Mouse (Mus musculus): ENCODE measurements around the gene Map3k1. TPM values are rescaled to one million over a fixed set of nuclear protein-coding genes. Genes with fewer than 3 reads are reported as not detected.

Gene Map3k1
- total and polyA plus RNA-seq, 2 experiments from 2014 or later = 9.7 TPM

DNA sequence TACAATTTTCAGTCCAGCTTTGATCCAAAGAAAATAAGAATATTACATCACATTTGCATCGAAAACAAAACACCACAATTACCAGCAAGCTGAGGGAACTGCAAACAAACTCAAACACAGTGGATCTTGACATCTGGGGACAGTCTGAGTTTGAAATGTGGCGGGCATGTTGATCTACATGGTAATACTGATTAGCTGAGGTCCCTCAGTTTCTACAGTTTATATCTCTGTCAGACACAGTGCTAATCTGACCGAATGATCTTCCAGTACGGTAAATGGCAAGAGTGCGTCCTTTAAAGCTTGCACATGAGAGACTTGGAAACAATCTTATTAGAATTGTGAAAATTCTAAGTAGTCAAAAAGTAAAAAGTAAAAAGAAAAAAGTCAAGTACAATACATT lies 62.0 kb downstream of the Map3k1 start:
- no peak overlapping the region for H3K4me3 ChIP-seq (ENCODE audit: low read depth, low read length)
- DNase-seq (ENCODE audit: low spot score) (no peak), ATAC-seq (ENCODE audit: insufficient read depth, low read depth) (no peak)
- H3K9me3 ChIP-seq (replicated peaks; ENCODE audit: control insufficient read depth, low read length) = no peaks in the 10 kb centered on the region
- TF ChIP-seq EP300 (IDR thresholded peaks at IDR 0.05; ENCODE audit: low read depth) (no peak), CTCF (IDR thresholded peaks at IDR 0.05; ENCODE audit: low read depth) (no peak)
- H3K4me2 ChIP-seq (ENCODE audit: low read depth, low read length) = no peak overlapping the region
- H3K9ac ChIP-seq (replicated peaks; ENCODE audit: low read depth, low read length) = no peak overlapping the region
- 95% methylated on average over 5 of the region's 5 CpGs for WGBS
- H3K36me3 ChIP-seq (replicated peaks; ENCODE audit: control insufficient read depth, insufficient read depth, low read length) = peaks cover 50% of the 10 kb centered on the region
- no peaks in the 10 kb centered on the region for H3K27me3 ChIP-seq (ENCODE audit: control insufficient read depth, insufficient read depth, low read length)
- no peaks in the 10 kb centered on the region for H3K4me1 ChIP-seq (ENCODE audit: control insufficient read depth, insufficient read depth)
- H3K27ac ChIP-seq (ENCODE audit: low read depth) = no peak overlapping the region

- no peak for ATAC-seq (ENCODE audit: insufficient read depth, low read depth)
- 69% methylated on average over 7 of the region's 7 CpGs for WGBS
- Histone ChIP-seq H3K36me3 (replicated peaks; ENCODE audit: control insufficient read depth, insufficient read depth, low read length) (peaks cover 33% of the 10 kb centered on the region), H3K4me1 (ENCODE audit: control insufficient read depth, insufficient read depth) (no peaks in the 10 kb centered on the region), H3K27ac (ENCODE audit: low read depth) (no peak overlapping the region), H3K4me2 (ENCODE audit: low read depth, low read length) (no peak overlapping the region), H3K4me3 (ENCODE audit: low read depth, low read length) (no peak overlapping the region), H3K27me3 (ENCODE audit: control insufficient read depth, insufficient read depth, low read length) (no peaks in the 10 kb centered on the region), H3K9me3 (replicated peaks; ENCODE audit: control insufficient read depth, low read length) (no peaks in the 10 kb centered on the region), H3K9ac (replicated peaks; ENCODE audit: low read depth, low read length) (no peak overlapping the region)
- TF ChIP-seq EP300 (IDR thresholded peaks at IDR 0.05; ENCODE audit: low read depth) (no peak), CTCF (IDR thresholded peaks at IDR 0.05; ENCODE audit: low read depth) (no peak)
- DNase-seq (ENCODE audit: low spot score) = no peak
Measured at GRCm38 (mm10) chr13:111745216-111745615, 63.6 kb downstream of the Map3k1 start.

DNA sequence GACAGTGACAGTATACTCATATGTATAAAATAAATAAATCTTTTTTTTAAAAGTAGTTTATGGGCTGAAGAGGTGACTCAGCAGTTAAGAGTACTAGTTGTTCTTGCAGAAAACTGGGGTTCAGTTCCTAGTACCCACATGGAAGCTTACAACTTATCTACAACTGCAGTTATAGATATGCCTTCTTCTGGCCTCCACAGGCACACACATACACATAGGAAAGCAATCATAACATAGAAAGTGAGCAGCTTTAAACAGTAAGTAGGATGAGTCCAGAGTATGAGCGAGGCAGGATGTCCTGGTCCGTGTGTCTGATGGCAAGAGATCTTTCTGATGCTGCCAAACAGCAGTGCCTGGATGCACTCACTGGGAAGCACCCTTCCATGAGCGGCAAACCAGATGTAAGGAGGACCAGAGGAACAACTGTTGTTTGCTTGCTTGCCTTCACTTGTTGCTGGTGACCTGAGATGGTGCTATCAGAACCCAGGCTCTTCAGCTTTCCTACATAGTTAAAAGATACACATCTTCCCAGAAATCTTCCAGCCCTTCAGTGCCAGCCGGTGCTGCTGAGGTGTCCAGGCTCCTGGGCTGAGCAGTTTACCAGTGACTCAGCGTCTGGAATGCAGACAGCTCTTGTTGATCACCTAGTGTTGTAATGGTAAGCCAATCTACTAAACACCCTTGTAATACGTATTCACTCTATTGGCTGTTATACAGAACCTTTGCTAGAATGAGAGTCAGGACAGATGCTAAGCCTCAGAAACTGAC lies 64.4 kb downstream of the Map3k1 start:
- no peaks in the 10 kb centered on the region for H3K27me3 ChIP-seq (ENCODE audit: control insufficient read depth, insufficient read depth, low read length)
- H3K4me1 ChIP-seq (ENCODE audit: control insufficient read depth, insufficient read depth) = no peaks in the 10 kb centered on the region
- H3K4me2 ChIP-seq (ENCODE audit: low read depth, low read length) = no peak overlapping the region
- peaks cover 25% of the 10 kb centered on the region for H3K36me3 ChIP-seq (replicated peaks; ENCODE audit: control insufficient read depth, insufficient read depth, low read length)
- no peak overlapping the region for H3K4me3 ChIP-seq (ENCODE audit: low read depth, low read length)
- no peak for DNase-seq (ENCODE audit: low spot score)
- H3K27ac ChIP-seq (ENCODE audit: low read depth) = no peak overlapping the region
- H3K9ac ChIP-seq (replicated peaks; ENCODE audit: low read depth, low read length) = no peak overlapping the region
- WGBS = 51% methylated on average over 6 of the region's 6 CpGs
- no peak for TF ChIP-seq EP300 (IDR thresholded peaks at IDR 0.05; ENCODE audit: low read depth)
- TF ChIP-seq CTCF (IDR thresholded peaks at IDR 0.05; ENCODE audit: low read depth) = no peak
- H3K9me3 ChIP-seq (replicated peaks; ENCODE audit: control insufficient read depth, low read length) = no peaks in the 10 kb centered on the region
- no peak for ATAC-seq (ENCODE audit: insufficient read depth, low read depth)

- no peak overlapping the region for H3K27ac ChIP-seq (ENCODE audit: low read depth)
- H3K4me1 ChIP-seq (ENCODE audit: control insufficient read depth, insufficient read depth) = no peaks in the 10 kb centered on the region
- 0 out of 2 replicates have a peak, but pooled peaks cover 4% of the 10 kb centered on the region for H3K36me3 ChIP-seq (replicated peaks; ENCODE audit: control insufficient read depth, insufficient read depth, low read length)
- ATAC-seq (ENCODE audit: insufficient read depth, low read depth) = no peak
- TF ChIP-seq CTCF (IDR thresholded peaks at IDR 0.05; ENCODE audit: low read depth) (peak; percentile 70), EP300 (IDR thresholded peaks at IDR 0.05; ENCODE audit: low read depth) (no peak)
- H3K4me3 ChIP-seq (ENCODE audit: low read depth, low read length) = no peak overlapping the region
- peak; percentile 54 for DNase-seq (ENCODE audit: low spot score)
- H3K27me3 ChIP-seq (ENCODE audit: control insufficient read depth, insufficient read depth, low read length) = no peaks in the 10 kb centered on the region
- H3K4me2 ChIP-seq (ENCODE audit: low read depth, low read length) = no peak overlapping the region
- WGBS = 46% methylated on average over 6 of the region's 6 CpGs
- H3K9ac ChIP-seq (replicated peaks; ENCODE audit: low read depth, low read length) = no peak overlapping the region
- H3K9me3 ChIP-seq (replicated peaks; ENCODE audit: control insufficient read depth, low read length) = no peaks in the 10 kb centered on the region; the same call in 1 of the 2 replicates
Measured at GRCm38 (mm10) chr13:111741991-111742615, 66.7 kb downstream of the Map3k1 start.

DNA sequence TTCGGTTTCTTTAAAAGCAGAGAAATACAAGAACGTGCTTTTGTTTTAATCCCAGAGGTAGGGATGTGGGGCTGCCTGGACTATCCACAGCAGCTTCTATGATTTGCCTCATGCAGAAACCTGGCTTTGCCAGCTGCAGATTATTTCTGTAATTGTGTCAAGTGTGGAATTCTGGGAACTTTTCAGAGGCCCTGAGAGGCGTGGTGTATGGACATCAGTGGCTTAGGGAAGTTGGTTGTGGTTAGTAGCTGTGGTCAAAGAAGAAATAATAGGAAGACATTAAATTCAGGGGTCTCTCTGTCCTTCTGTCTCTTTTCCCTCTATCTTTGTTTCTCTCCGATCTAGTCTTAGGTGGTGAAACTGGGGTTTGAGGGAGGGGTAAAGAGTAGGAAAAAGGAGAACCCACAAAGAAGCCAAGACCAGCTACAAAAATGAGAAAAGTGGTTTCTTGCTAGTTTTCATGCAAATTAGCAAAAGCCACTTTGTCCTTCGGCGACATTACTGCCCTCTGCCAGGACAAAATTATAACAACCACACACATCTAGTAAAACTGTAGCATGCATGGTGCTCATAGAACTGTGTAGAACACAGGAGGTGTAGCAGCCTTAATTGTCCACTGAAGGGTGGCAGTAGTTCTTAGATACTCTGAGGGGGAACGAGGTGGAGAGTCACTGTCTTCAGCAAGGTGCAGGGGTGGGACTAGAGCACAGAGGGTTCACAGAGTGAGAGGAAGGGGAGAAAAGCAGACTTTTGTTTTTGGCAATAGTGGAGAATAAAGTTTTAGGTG lies 67.4 kb downstream of the Map3k1 start:
- TF ChIP-seq CTCF (IDR thresholded peaks at IDR 0.05; ENCODE audit: low read depth) = no peak
- no peak for TF ChIP-seq EP300 (IDR thresholded peaks at IDR 0.05; ENCODE audit: low read depth)
- Histone ChIP-seq H3K4me3 (ENCODE audit: low read depth, low read length) (no peak overlapping the region), H3K9me3 (replicated peaks; ENCODE audit: control insufficient read depth, low read length) (no peaks in the 10 kb centered on the region; the same call in 1 of the 2 replicates), H3K9ac (replicated peaks; ENCODE audit: low read depth, low read length) (no peak overlapping the region), H3K4me2 (ENCODE audit: low read depth, low read length) (no peak overlapping the region), H3K36me3 (replicated peaks; ENCODE audit: control insufficient read depth, insufficient read depth, low read length) (no peaks in the 10 kb centered on the region), H3K27ac (ENCODE audit: low read depth) (no peak overlapping the region), H3K27me3 (ENCODE audit: control insufficient read depth, insufficient read depth, low read length) (no peaks in the 10 kb centered on the region), H3K4me1 (ENCODE audit: control insufficient read depth, insufficient read depth) (no peaks in the 10 kb centered on the region)
- WGBS = 70% methylated on average over 7 of the region's 7 CpGs
- DNase-seq (ENCODE audit: low spot score) (no peak), ATAC-seq (ENCODE audit: insufficient read depth, low read depth) (no peak)

All from heart, postnatal 0 days (tissue).